Mouse (Mus musculus) CD4-positive, CD25-positive, alpha-beta regulatory T cell, adult 9 weeks (primary cell): Measurements from ENCODE around the gene Sphkap. TPM values are rescaled to one million over a fixed set of nuclear protein-coding genes. Genes with fewer than 3 reads are reported as not detected.

ENCODE experiments used
- polyA plus RNA-seq: library from polyadenylated mRNA; unstranded; fragments of 100-300 nt; shearing (Covaris generic); gene quantifications from one replicate; pipeline ENCODE4 v1.2.1, GENCODE M21; 2017

Sphkap gene
- not detected for polyA plus RNA-seq

DNA sequence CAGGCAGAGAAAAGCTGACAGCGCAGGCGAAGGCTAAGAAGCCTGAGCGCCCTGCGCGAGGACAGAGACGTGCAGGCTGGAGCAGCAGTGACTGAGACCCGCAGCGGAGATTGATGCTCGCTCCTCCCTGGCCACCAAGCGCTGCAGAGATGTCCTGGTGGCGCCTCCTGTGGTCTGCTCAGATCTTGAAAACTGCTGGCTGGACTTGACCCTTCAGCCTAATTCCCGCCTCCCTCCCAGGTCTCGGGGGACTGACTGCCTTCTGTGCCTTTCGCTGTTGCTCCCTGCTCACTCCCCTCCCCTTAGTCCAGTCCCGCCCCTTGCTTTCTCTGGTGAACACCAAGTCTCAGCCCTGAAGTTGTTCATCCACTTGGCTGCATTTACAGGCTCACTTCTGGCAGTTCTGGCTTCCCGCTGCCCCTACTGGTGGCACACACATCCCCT, at the start of gene Sphkap:
Gene Sphkap, minus strand, starts transcription at position 180 of the 444 bp plus-strand sequence.

Other genes starting within 250 kb of the Sphkap start
- 0.33 TPM for gene Daw1, start 248.4 kb downstream of the Sphkap start, polyA plus RNA-seq